Mouse (Mus musculus): ENCODE measurements at regions not wholly inside any gene's neighbourhood (a gene's known extent, or its start where the extent isn't known, plus 50 kb on each side); places are given as distances from the start of the nearest gene placed in this dataset.
A peak's percentile ranks its signal among the peaks of the same experiment; 100 is the strongest.

DNA sequence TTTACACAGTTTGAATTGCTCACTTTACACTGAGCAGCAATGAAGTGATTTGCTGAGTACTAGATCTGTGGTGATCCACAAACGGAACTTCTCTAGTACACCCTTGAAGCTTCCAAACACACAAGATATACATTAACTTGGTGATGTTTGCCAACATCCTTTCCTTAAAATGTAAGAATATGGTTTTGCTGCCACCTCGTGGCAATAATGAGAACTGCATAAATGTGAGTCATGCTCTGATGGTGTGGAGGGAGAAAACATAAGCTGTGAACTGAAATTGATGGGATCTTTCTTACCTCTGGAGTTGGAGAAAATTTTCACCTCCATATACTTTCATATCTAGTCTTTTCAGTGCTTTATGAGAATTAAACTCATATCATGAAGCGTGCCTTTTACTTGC, 51.6 kb downstream of the Bex3 start:
- 8% methylated on average over 3 of the region's 3 CpGs for WGBS
- peak; percentile 43; the same call in 1 of the 2 replicates for ATAC-seq

GRCm38 (mm10) chrX:136365809-136366208, 95.8 kb downstream of the Bex3 start:
- Histone ChIP-seq H3K27me3 (ENCODE audit: insufficient read depth, low read length) (no peaks in the 10 kb centered on the region), H3K9me3 (ENCODE audit: low read length) (no peaks in the 10 kb centered on the region), H3K4me2 (ENCODE audit: low read depth) (no peak overlapping the region), H3K27ac (ENCODE audit: low read depth, low read length) (no peak overlapping the region), H3K36me3 (ENCODE audit: insufficient read depth) (no peaks in the 10 kb centered on the region), H3K4me3 (ENCODE audit: low read depth, low read length) (no peak overlapping the region), H3K4me1 (ENCODE audit: insufficient read depth) (no peaks in the 10 kb centered on the region), H3K9ac (no peak overlapping the region)
- DNase-seq: peak; percentile 6
- peak; percentile 58; the same call in 1 of the 2 replicates for ATAC-seq
- TF ChIP-seq CTCF (IDR thresholded peaks at IDR 0.05; ENCODE audit: low read depth): no peak
- WGBS: 39% methylated on average over 2 of the region's 2 CpGs

More for the DNA sequence above, 51.6 kb downstream of the Bex3 start:
- Histone ChIP-seq H3K27me3 (ENCODE audit: insufficient read depth, low read length) (no peaks in the 10 kb centered on the region), H3K27ac (ENCODE audit: low read depth, low read length) (no peak overlapping the region), H3K36me3 (ENCODE audit: insufficient read depth) (no peaks in the 10 kb centered on the region), H3K9ac (no peak overlapping the region), H3K9me3 (ENCODE audit: low read length) (no peaks in the 10 kb centered on the region), H3K4me2 (ENCODE audit: low read depth) (no peak overlapping the region), H3K4me3 (ENCODE audit: low read depth, low read length) (no peak overlapping the region), H3K4me1 (ENCODE audit: insufficient read depth) (no peaks in the 10 kb centered on the region)
- TF ChIP-seq CTCF (IDR thresholded peaks at IDR 0.05; ENCODE audit: low read depth): peak; percentile 79
- peak; percentile 83 for DNase-seq
